Mouse (Mus musculus) heart, postnatal 0 days (tissue): ENCODE results near the gene Moap1. TPM values are rescaled to one million over a fixed set of nuclear protein-coding genes. Genes with fewer than 3 reads are reported as not detected.

Source experiments
- ATAC-seq: fragments of 200-750 bp; cut with Nextera tagmentation; 2 replicates; pipeline ENCODE4 v1.8.0; 2017; ENCODE audit warnings: low read depth, moderate number of reproducible peaks, moderate library complexity; ENCODE audit not compliant: insufficient read depth
- DNase-seq: peaks from one replicate; pipeline ENCODE4 v3.0.0-alpha.2; 2016; ENCODE audit warnings: low spot score
- H3K27ac ChIP-seq: fragments of 300-500 bp; sonication (generic); 2 replicates; pipeline ENCODE4 v1.5.1; 2014; ENCODE audit warnings: low read depth, mild to moderate bottlenecking
- H3K27me3 ChIP-seq: fragments of 300-500 bp; sonication (generic); 2 replicates; pipeline ENCODE4 v1.6.1; 2014; ENCODE audit warnings: low read length, mixed read lengths; ENCODE audit not compliant: control insufficient read depth, insufficient read depth
- H3K36me3 ChIP-seq: fragments of 300-500 bp; sonication (generic); replicated peaks from 2 replicates; pipeline ENCODE4 v1.6.1; 2014; ENCODE audit warnings: low read length, mixed read lengths; ENCODE audit not compliant: control insufficient read depth, insufficient read depth
- H3K4me1 ChIP-seq: fragments of 300-500 bp; sonication (generic); 2 replicates; pipeline ENCODE4 v1.6.1; 2014; ENCODE audit warnings: antibody characterized with exemption; ENCODE audit not compliant: control insufficient read depth, insufficient read depth
- H3K4me2 ChIP-seq: fragments of 300-500 bp; sonication (generic); 2 replicates; pipeline ENCODE4 v1.6.1; 2014; ENCODE audit warnings: low read depth, mild to moderate bottlenecking, low read length, moderate library complexity
- H3K4me3 ChIP-seq: fragments of 300-500 bp; sonication (generic); 2 replicates; pipeline ENCODE4 v1.5.1; 2014; ENCODE audit warnings: low read depth, low read length
- H3K9ac ChIP-seq: fragments of 300-500 bp; sonication (generic); replicated peaks from 2 replicates; pipeline ENCODE4 v1.6.1; 2014; ENCODE audit warnings: low read depth, low read length, mixed read lengths
- H3K9me3 ChIP-seq: fragments of 300-500 bp; sonication (generic); replicated peaks from 2 replicates; pipeline ENCODE4 v1.6.1; 2016; ENCODE audit warnings: low read length; ENCODE audit not compliant: control insufficient read depth
- CTCF ChIP-seq: IDR thresholded peaks from 2 replicates; pipeline ENCODE4 v1.5.1; 2016; ENCODE audit warnings: antibody characterized with exemption, control low read depth, low read depth
- EP300 ChIP-seq: IDR thresholded peaks from 2 replicates; pipeline ENCODE4 v1.6.1; 2016; ENCODE audit warnings: antibody characterized with exemption, low read depth
- WGBS: fragments of 180-500 bp; shearing (Covaris S2); extraction: QIAGEN DNeasy Blood & Tissue Kit; methylation state at CpG from one replicate; pipeline ENCODE4 v1.1.7; 2014; 5-methylcytosine and 5-hydroxymethylcytosine counted together
- polyA plus RNA-seq: library from polyadenylated mRNA; unstranded; fragments of >200 nt; fragmentation: Nextera tagmentation; extraction: Ambion mirVana; gene quantifications from 2 replicates; pipeline ENCODE4 v1.2.1, GENCODE M21; 2015
- total RNA-seq: library from RNA; depleted of rRNA; stranded (reverse); fragments of >200 nt; gene quantifications from 2 replicates; pipeline ENCODE4 v1.2.3, GENCODE M21; 2014; ENCODE audit warnings: low replicate concordance

Moap1 gene
- total and polyA plus RNA-seq, 2 experiments from 2014 or later, result 11.6 TPM; not detected in 1

DNA sequence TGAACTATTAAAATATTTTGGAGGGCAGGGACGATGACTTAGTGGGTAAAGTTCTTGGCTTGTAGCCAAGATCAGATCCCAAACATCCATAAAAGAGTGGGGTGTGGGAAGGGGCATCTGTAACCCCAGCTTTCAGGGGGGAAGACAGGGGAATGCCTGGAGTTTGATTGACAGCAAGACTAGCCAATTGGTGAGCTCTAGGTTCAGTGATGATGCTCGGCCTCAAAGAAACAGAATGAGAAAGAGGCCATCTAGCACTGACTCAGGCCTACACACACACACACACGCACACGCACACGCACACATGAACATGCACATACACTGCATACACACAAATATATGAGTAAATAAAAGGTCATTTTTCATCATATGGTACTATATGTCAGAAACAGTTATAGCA lies 33.6 kb downstream of the Moap1 start:
- H3K27ac ChIP-seq, result no peak overlapping the region
- no peaks in the 10 kb centered on the region for H3K36me3 ChIP-seq
- ATAC-seq (no peak), DNase-seq (no peak)
- peaks cover 7% of the 10 kb centered on the region for H3K4me1 ChIP-seq
- WGBS, result 82% methylated on average over 5 of the region's 5 CpGs
- H3K9ac ChIP-seq, result no peak overlapping the region
- H3K9me3 ChIP-seq, result no peaks in the 10 kb centered on the region
- H3K4me3 ChIP-seq, result no peak overlapping the region
- TF ChIP-seq EP300 (no peak), CTCF (no peak)
- 0 out of 2 replicates have a peak, but pooled peaks cover 8% of the 10 kb centered on the region for H3K27me3 ChIP-seq
- H3K4me2 ChIP-seq, result no peak overlapping the region

GRCm38 (mm10) chr12:102708220-102708619 lies 35.2 kb downstream of the Moap1 start:
- peak; percentile 59 for TF ChIP-seq CTCF
- TF ChIP-seq EP300, result no peak
- Histone ChIP-seq H3K4me2 (peak overlapping the region; percentile 54), H3K4me3 (peak overlapping the region; percentile 26), H3K36me3 (no peaks in the 10 kb centered on the region), H3K9me3 (no peaks in the 10 kb centered on the region), H3K27ac (no peak overlapping the region), H3K4me1 (peaks cover 9% of the 10 kb centered on the region), H3K9ac (no peak overlapping the region; the same call in 1 of the 2 replicates), H3K27me3 (0 out of 2 replicates have a peak, but pooled peaks cover 8% of the 10 kb centered on the region)
- DNase-seq, result peak; percentile 51
- WGBS, result 23% methylated on average over 11 of the region's 11 CpGs
- no peak for ATAC-seq

DNA sequence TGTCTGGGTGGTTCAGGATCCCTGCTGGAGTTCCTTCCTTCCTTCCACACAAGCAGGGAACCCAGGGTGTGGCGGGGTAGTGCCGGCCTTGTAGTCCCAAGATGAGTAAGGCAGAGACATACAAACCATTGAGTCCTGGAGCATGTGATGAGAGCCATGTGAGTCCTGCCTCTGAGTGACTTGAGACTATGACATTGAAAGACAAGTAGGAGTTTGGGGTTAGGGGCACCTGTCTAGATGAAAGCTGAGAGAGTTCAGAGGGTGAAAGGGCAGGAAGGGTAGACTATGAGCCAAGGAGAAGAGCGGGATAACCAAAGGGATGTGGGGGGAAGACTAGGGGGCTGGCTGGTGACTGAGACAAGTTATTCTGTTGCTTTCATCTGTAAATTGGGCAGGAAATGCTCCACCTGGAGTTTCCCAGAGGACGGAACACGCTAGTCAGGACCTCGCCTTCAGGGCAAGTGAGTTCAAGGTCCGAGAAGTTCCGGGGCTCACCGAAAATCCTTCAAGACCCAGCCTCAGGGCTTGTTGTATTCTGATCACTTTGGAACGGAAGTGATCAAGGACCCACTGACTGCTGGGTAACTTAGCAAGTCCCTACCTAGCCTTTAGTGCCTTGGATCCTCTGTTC lies 36.5 kb downstream of the Moap1 start:
- DNase-seq (no peak), ATAC-seq (no peak)
- H3K27ac ChIP-seq, result no peak overlapping the region
- H3K27me3 ChIP-seq, result 0 out of 2 replicates have a peak, but pooled peaks cover 8% of the 10 kb centered on the region
- 91% methylated on average over 10 of the region's 10 CpGs for WGBS
- H3K36me3 ChIP-seq, result no peaks in the 10 kb centered on the region
- H3K4me1 ChIP-seq, result peaks cover 16% of the 10 kb centered on the region
- H3K4me3 ChIP-seq, result no peak overlapping the region
- no peak for TF ChIP-seq EP300
- no peak for TF ChIP-seq CTCF
- H3K9me3 ChIP-seq, result no peaks in the 10 kb centered on the region
- no peak overlapping the region for H3K4me2 ChIP-seq
- no peak overlapping the region for H3K9ac ChIP-seq

GRCm38 (mm10) chr12:102705906-102706640 lies 37.4 kb downstream of the Moap1 start:
- DNase-seq (no peak), ATAC-seq (no peak)
- Histone ChIP-seq H3K27me3 (0 out of 2 replicates have a peak, but pooled peaks cover 8% of the 10 kb centered on the region), H3K9ac (no peak overlapping the region; the same call in 1 of the 2 replicates), H3K36me3 (no peaks in the 10 kb centered on the region), H3K4me1 (peaks cover 16% of the 10 kb centered on the region), H3K4me2 (no peak overlapping the region; the same call in 1 of the 2 replicates), H3K27ac (no peak overlapping the region), H3K4me3 (no peak overlapping the region), H3K9me3 (no peaks in the 10 kb centered on the region)
- WGBS, result 73% methylated on average over 6 of the region's 6 CpGs
- TF ChIP-seq CTCF, result no peak
- no peak for TF ChIP-seq EP300

DNA sequence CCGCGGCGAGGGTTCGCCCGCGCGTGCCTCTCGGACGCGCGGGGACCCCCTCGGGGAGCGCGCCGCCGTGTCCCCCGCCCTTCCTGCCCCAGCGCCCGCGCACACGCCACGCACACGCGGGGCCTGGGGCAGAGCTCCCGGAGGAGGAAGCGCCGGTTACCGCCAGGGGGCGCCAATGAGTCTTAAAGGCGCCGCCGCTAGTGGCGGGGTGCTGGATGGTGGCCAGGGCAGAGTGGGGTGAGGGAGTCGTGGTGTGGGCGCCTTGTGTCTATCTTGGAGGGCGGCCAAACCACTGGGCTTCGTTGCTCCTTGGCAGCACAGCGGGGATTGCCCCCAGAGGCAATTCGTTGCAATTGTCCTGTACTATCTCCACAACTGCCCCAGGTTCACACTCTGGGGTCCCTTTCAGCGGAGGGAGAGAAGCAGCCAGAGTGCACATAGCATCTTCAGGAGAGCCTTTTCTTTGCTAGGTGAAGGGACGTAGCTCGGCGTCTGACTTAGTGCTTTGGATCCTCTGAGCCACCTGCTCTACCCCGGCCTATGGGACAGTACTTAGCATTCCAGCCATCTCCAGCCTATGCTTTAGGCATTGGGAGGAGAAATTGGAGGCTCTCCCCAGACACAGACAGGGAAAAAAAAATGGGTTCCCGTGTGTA lies 38.1 kb downstream of the Moap1 start:
- ATAC-seq (peak; percentile 81), DNase-seq (peak; percentile 61)
- no peaks in the 10 kb centered on the region for H3K9me3 ChIP-seq
- no peaks in the 10 kb centered on the region for H3K36me3 ChIP-seq
- peak overlapping the region; percentile 90 for H3K27ac ChIP-seq
- peak overlapping the region; percentile 91 for H3K9ac ChIP-seq
- 0 out of 2 replicates have a peak, but pooled peaks cover 8% of the 10 kb centered on the region for H3K27me3 ChIP-seq
- WGBS, result 3% methylated on average over 32 of the region's 45 CpGs
- peak overlapping the region; percentile 85 for H3K4me3 ChIP-seq
- peak overlapping the region; percentile 98 for H3K4me2 ChIP-seq
- TF ChIP-seq CTCF, result peak; percentile 78
- TF ChIP-seq EP300, result no peak
- peaks cover 16% of the 10 kb centered on the region for H3K4me1 ChIP-seq
